In genomic region chr3:131955771-131956170, GRCm38 (mm10) we compare ENCODE assay signal across 21 mouse cellular contexts.
DNase-seq lines count a peak whose midpoint lies in the region; ATAC-seq and TF ChIP-seq lines count a peak whose summit lies in the region.
"Had no signal": no experiment of that assay in that cellular context is flagged by ENCODE, and none has a peak within 500 bp of the region (broad histone marks: within the 10 kb centered on the region; RNA-seq: fewer than 3 reads in every experiment).

No protein-coding gene starts in this region.

- no peak overlapping the region for H3K4me2 ChIP-seq in heart, embryonic 12.5 days
- no peak overlapping the region for H3K4me2 ChIP-seq in midbrain, embryonic 11.5 days

- H3K36me3 ChIP-seq in heart, embryonic 12.5 days: no peaks in the 10 kb centered on the region
- no peaks in the 10 kb centered on the region for H3K36me3 ChIP-seq in kidney, adult 2 months (ENCODE audit: control insufficient read depth, insufficient read depth, low read length)
- no peaks in the 10 kb centered on the region for H3K36me3 ChIP-seq in midbrain, embryonic 11.5 days (ENCODE audit: control insufficient read depth, insufficient read depth, low read length)
- no peaks in the 10 kb centered on the region for H3K36me3 ChIP-seq in midbrain, embryonic 10.5 days
- H3K36me3 ChIP-seq: G1E had no signal

- H3K27ac ChIP-seq in heart, embryonic 12.5 days (ENCODE audit: poor library complexity, severe bottlenecking): no peak overlapping the region
- H3K27ac ChIP-seq in kidney, adult 2 months (ENCODE audit: insufficient read depth, low read depth, low read length): peak overlapping the region; percentile 4; the same call in 1 of the 2 replicates
- no peak overlapping the region for H3K27ac ChIP-seq in midbrain, embryonic 11.5 days (ENCODE audit: low read depth, low read length)
- H3K27ac ChIP-seq in midbrain, embryonic 10.5 days (replicated peaks): no peak overlapping the region

- 88% methylated on average over 11 of the region's 11 CpGs for WGBS in heart, embryonic 12.5 days
- 93% methylated on average over 11 of the region's 11 CpGs for WGBS in kidney, adult 2 months
- WGBS in midbrain, embryonic 11.5 days: 95% methylated on average over 11 of the region's 11 CpGs
- 96% methylated on average over 11 of the region's 11 CpGs for WGBS in midbrain, embryonic 10.5 days

- no peak for ATAC-seq in heart, embryonic 12.5 days (ENCODE audit: insufficient number of reproducible peaks, low FRiP score)
- ATAC-seq in midbrain, embryonic 11.5 days (ENCODE audit: low FRiP score): no peak
- ATAC-seq: activated CD4-positive, CD25-positive, alpha-beta regulatory T cell, adult 4 months; CD4-positive, CD25-positive, alpha-beta regulatory T cell, adult 4 months; Patski had no signal

- no peaks in the 10 kb centered on the region; the same call in 1 of the 2 replicates for H3K9me3 ChIP-seq in heart, embryonic 12.5 days (replicated peaks)
- no peaks in the 10 kb centered on the region for H3K9me3 ChIP-seq in midbrain, embryonic 11.5 days (ENCODE audit: control insufficient read depth, low read length)
- H3K9me3 ChIP-seq in midbrain, embryonic 10.5 days (replicated peaks): no peaks in the 10 kb centered on the region

- H3K9ac ChIP-seq in heart, embryonic 12.5 days: no peak overlapping the region
- H3K9ac ChIP-seq in midbrain, embryonic 11.5 days (ENCODE audit: low read length): no peak overlapping the region

- H3K27me3 ChIP-seq in heart, embryonic 12.5 days (replicated peaks): no peaks in the 10 kb centered on the region
- no peaks in the 10 kb centered on the region for H3K27me3 ChIP-seq in kidney, adult 2 months (replicated peaks; ENCODE audit: control insufficient read depth, insufficient read depth, low read length)
- H3K27me3 ChIP-seq in midbrain, embryonic 11.5 days (ENCODE audit: control insufficient read depth, insufficient read depth, low read length): no peaks in the 10 kb centered on the region
- no peaks in the 10 kb centered on the region for H3K27me3 ChIP-seq in midbrain, embryonic 10.5 days (ENCODE audit: low read depth, poor library complexity, severe bottlenecking)
- H3K27me3 ChIP-seq: CH12.LX, Patski had no signal

- no peak overlapping the region for H3K4me3 ChIP-seq in heart, embryonic 12.5 days
- no peak overlapping the region for H3K4me3 ChIP-seq in kidney, adult 2 months (ENCODE audit: insufficient read depth, low read depth, low read length)
- no peak overlapping the region for H3K4me3 ChIP-seq in midbrain, embryonic 11.5 days (ENCODE audit: low read depth, low read length)
- no peak overlapping the region for H3K4me3 ChIP-seq in midbrain, embryonic 10.5 days

- no peak for TF ChIP-seq CTCF in kidney, adult 2 months (conservative IDR thresholded peaks at IDR 0.05; ENCODE audit: insufficient read depth, insufficient read length, low read depth, low read length)

- no peaks in the 10 kb centered on the region for H3K4me1 ChIP-seq in heart, embryonic 12.5 days (replicated peaks)
- no peaks in the 10 kb centered on the region; the same call in 1 of the 2 replicates for H3K4me1 ChIP-seq in kidney, adult 2 months (ENCODE audit: control insufficient read depth, insufficient read depth, low read length)
- H3K4me1 ChIP-seq in midbrain, embryonic 11.5 days (ENCODE audit: control insufficient read depth, insufficient read depth, low read length): no peaks in the 10 kb centered on the region
- H3K4me1 ChIP-seq in midbrain, embryonic 10.5 days: no peaks in the 10 kb centered on the region

- DNase-seq in heart, adult 11 months: peak; percentile 70
- no peak for DNase-seq in kidney, adult 2 months
- no peak for DNase-seq in kidney, postnatal 10 days
- peak; percentile 62 for DNase-seq in midbrain, embryonic 11.5 days (ENCODE audit: low spot score, missing footprints)
- no peak for DNase-seq in midbrain, embryonic 10.5 days (ENCODE audit: low spot score)
- DNase-seq: adrenal gland, adult 2 months; adrenal gland, adult 8-10 months; adrenal gland, postnatal 10 days; adrenal gland, postnatal 14 days; adrenal gland, postnatal 25 days; adrenal gland, postnatal 36 days; B cell, adult 2 months; cerebellum, adult 11 months; cerebellum, adult 11-12 months; cerebellum, adult 18-20 months had no signal

- no peak for TF ChIP-seq POLR2A in kidney, adult 2 months (IDR thresholded peaks at IDR 0.05; ENCODE audit: low read depth, low read length)

Comparison
In these comparisons a context has a peak if more than half of its experiments do, and no peak if none do; other contexts are left out.
1. DNase-seq: peak in heart, adult 11 months (single experiment) and midbrain, embryonic 11.5 days (single experiment); none in kidney, adult 2 months (single experiment), kidney, postnatal 10 days (single experiment) and midbrain, embryonic 10.5 days (single experiment).